Mouse (Mus musculus): ENCODE data around the gene Nmur2. TPM values are rescaled to one million over a fixed set of nuclear protein-coding genes. Genes with fewer than 3 reads are reported as not detected.

The Nmur2 gene
- polyA plus RNA-seq (2012; rRNA removed) = not detected in 2 replicates

DNA sequence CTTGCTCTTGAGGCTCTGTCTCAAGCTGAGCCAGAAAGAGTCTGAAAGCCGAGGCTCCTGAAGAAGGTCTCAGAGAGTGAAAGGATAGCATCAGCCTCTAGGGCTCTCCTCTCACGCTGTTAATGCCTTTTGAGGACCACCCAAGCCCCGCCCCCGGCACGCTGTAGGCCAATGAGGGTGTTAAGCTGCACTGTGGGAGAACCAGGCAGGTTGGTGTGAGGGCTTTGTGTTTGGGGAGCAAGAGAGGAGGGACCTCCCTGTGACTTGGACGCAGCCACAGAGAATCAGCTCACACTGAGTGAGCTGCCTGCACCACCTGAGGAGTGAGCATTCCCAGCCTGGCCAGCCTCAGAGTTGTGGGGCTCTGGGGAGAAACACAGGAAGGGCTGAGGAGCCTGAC lies at the start of gene Nmur2:
Gene Nmur2 (minus strand): TSS at position 94 of the 400 bp plus-strand sequence.
- H3K27ac ChIP-seq (ENCODE audit: insufficient read depth, low read length) = no peak within 1 kb of the TSS
- H3K4me3 ChIP-seq (ENCODE audit: insufficient read depth, low read length) = no peak within 1 kb of the TSS
- H3K4me1 ChIP-seq (ENCODE audit: control insufficient read depth, insufficient read depth, low read length) = no peaks in the 10 kb centered on the region
- TF ChIP-seq CTCF (IDR thresholded peaks at IDR 0.05; ENCODE audit: extremely low read depth, insufficient read depth, low read length) (no peak), POLR2A (IDR thresholded peaks at IDR 0.05; ENCODE audit: extremely low read depth, insufficient read depth, low read length) (no peak)

DNA sequence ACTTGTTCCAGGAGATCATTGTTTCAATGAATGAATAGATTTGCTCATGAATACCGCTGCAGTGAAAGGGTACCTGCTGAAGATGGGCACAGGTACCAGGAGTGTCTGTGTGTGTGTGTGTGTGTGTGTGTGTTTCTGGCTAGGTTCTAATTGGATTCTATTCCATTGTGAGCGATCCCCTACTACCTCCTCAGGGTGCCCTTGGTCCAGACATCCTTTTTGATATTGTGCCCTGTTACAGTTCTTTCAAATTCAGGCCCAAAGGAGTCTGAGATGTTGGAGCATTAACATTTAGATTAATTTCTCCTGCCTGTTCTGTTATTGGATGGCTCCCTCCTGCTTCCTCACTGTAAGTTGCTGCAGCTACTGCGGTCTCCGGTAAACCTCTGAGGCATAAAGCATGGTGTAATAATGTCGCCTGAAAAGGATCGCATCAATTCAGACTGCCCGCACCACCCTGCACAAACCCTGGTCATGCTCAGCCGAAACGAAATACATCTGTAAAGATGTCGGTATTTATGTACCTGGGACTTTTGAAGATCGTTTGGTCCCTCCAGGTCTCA lies 48.4 kb upstream of the Nmur2 start:
- Histone ChIP-seq H3K4me3 (ENCODE audit: insufficient read depth, low read length) (no peak overlapping the region), H3K4me1 (ENCODE audit: control insufficient read depth, insufficient read depth, low read length) (no peaks in the 10 kb centered on the region), H3K27ac (ENCODE audit: insufficient read depth, low read length) (no peak overlapping the region)
- no peak for TF ChIP-seq CTCF (IDR thresholded peaks at IDR 0.05; ENCODE audit: extremely low read depth, insufficient read depth, low read length)
- TF ChIP-seq POLR2A (IDR thresholded peaks at IDR 0.05; ENCODE audit: extremely low read depth, insufficient read depth, low read length) = no peak

DNA sequence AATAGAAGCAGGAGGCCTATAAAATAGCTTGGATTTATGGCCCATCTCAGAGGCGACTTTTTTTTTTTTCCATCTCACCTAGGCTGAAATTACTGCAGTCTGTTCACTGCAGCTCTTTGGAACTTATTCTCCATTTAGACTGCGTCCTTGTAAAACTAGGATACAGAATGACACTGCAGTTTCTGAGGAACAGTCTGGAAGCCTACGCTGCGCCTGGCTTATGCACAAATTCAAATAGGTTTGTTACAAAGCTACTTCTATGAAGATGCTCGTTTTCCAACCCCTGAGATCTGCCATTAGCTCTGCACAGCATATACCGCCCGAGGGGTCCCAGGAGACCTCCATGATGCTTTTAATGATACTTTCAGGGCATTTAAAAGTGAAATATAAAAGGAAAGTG lies 31.3 kb upstream of the Nmur2 start:
- H3K27ac ChIP-seq (ENCODE audit: insufficient read depth, low read length) = 0 out of 2 replicates have a peak overlapping the region, but pooled peaks have one; percentile 49
- no peak for TF ChIP-seq CTCF (IDR thresholded peaks at IDR 0.05; ENCODE audit: extremely low read depth, insufficient read depth, low read length)
- H3K4me3 ChIP-seq (ENCODE audit: insufficient read depth, low read length) = no peak overlapping the region
- H3K4me1 ChIP-seq (ENCODE audit: control insufficient read depth, insufficient read depth, low read length) = peaks cover 7% of the 10 kb centered on the region

DNA sequence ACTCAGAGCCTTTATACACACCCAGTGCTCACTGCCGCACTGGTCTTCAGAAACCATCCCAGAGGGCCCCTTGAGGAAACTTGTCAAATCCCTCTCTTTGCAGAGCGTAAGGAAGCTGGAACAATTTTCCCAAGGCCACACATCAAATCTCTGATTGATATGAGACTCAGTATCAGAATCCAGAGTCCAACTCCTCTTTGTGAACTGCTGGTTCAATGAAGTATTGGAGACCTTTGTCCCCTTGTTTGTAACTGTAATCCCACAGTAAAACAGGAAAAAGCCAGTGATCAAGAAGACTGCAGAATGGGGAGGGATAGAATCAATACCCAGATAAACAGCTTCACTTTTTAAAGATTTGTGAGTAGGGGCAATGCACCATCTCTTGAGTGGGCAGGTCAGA lies 28.8 kb upstream of the Nmur2 start:
- Histone ChIP-seq H3K4me1 (ENCODE audit: control insufficient read depth, insufficient read depth, low read length) (peaks cover 7% of the 10 kb centered on the region), H3K4me3 (ENCODE audit: insufficient read depth, low read length) (no peak overlapping the region), H3K27ac (ENCODE audit: insufficient read depth, low read length) (no peak overlapping the region)
- no peak for TF ChIP-seq CTCF (IDR thresholded peaks at IDR 0.05; ENCODE audit: extremely low read depth, insufficient read depth, low read length)

DNA sequence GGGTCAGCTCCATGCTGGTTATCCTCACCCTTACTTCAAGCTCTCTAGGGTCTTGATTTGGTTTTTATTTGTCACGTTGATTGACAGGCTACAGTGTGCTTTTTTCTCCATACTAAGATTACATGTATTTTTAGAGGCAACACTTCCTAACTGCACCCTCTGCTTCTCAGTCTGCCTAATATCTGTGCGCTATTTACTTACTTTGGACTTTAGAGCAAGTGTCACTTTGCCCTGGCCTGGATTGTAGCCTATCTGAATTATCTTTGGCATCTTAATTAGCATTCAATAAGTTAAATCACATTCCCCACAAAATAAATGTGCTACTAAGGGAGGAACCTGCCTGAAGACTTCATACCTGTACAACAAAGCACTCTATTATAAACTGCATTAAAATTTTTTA lies 24.3 kb upstream of the Nmur2 start:
- TF ChIP-seq CTCF (IDR thresholded peaks at IDR 0.05; ENCODE audit: extremely low read depth, insufficient read depth, low read length) (no peak), POLR2A (IDR thresholded peaks at IDR 0.05; ENCODE audit: extremely low read depth, insufficient read depth, low read length) (no peak)
- Histone ChIP-seq H3K4me3 (ENCODE audit: insufficient read depth, low read length) (no peak overlapping the region), H3K27ac (ENCODE audit: insufficient read depth, low read length) (no peak overlapping the region)

DNA sequence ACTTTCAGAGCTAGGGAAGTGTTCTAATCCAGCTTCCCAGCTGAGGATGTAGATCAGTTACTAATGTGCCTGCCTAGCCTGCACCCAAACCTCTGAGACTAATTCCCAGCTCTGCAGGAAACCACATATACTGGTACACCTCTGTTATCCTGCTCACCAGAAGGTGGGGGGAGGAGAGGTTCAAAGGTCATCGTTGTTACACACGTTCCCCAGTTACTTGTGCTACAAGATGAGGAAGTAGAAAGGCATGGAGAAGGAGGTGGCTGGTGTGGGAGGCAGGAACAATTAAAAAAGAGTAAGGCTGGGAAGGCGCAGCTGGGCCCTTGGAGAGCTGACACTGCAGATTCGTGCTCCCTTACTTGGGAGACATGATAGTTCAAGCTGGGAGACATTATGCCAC lies 23.8 kb upstream of the Nmur2 start:
- peaks cover 3% of the 10 kb centered on the region for H3K4me1 ChIP-seq (ENCODE audit: control insufficient read depth, insufficient read depth, low read length)
- H3K4me3 ChIP-seq (ENCODE audit: insufficient read depth, low read length) = no peak overlapping the region
- H3K27ac ChIP-seq (ENCODE audit: insufficient read depth, low read length) = no peak overlapping the region
- TF ChIP-seq CTCF (IDR thresholded peaks at IDR 0.05; ENCODE audit: extremely low read depth, insufficient read depth, low read length) (no peak), POLR2A (IDR thresholded peaks at IDR 0.05; ENCODE audit: extremely low read depth, insufficient read depth, low read length) (no peak)

More for the DNA sequence above, 24.3 kb upstream of the Nmur2 start:
- peaks cover 3% of the 10 kb centered on the region for H3K4me1 ChIP-seq (ENCODE audit: control insufficient read depth, insufficient read depth, low read length)

DNA sequence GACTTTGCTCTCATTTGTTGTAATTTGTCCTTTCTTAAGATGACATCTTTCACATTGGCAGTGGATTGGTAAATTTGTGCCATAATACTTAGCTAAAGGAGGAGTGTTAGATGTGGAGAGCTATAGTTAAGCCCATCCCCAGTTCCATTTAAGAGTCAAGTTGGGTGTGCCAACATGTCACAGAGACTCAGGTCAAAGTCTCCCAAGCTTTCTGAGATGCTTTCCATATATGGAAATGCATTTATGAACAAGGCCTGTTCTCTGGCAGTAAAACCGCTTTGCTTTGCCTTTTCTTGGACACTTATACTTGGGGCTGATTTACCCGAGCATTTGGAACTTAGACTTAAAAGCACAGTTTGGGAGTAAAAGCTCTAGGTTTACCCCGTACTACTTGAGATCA lies 18.4 kb upstream of the Nmur2 start:
- H3K4me3 ChIP-seq (ENCODE audit: insufficient read depth, low read length) = no peak overlapping the region
- H3K27ac ChIP-seq (ENCODE audit: insufficient read depth, low read length) = no peak overlapping the region
- no peaks in the 10 kb centered on the region for H3K4me1 ChIP-seq (ENCODE audit: control insufficient read depth, insufficient read depth, low read length)
- no peak for TF ChIP-seq POLR2A (IDR thresholded peaks at IDR 0.05; ENCODE audit: extremely low read depth, insufficient read depth, low read length)
- TF ChIP-seq CTCF (IDR thresholded peaks at IDR 0.05; ENCODE audit: extremely low read depth, insufficient read depth, low read length) = no peak

DNA sequence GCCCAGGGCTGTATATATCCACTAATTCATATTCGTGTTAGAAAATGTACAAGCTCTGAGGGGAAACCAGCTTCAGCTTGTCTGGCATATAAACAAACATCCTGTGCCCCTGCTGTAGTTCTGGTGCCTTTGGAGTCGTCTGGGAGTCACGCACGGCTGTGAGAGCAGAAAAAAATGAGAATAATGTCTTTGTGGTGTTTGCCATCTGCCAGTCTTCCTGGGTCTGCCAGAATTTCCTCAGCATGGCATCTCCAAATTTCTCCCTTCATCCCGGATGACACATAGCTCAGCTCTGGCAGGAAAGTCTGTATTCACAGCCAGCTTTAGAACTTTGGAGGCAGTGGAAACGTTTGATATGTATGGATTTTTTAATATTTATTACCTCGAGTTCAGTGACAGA lies 13.6 kb upstream of the Nmur2 start:
- Histone ChIP-seq H3K4me3 (ENCODE audit: insufficient read depth, low read length) (no peak overlapping the region), H3K4me1 (ENCODE audit: control insufficient read depth, insufficient read depth, low read length) (no peaks in the 10 kb centered on the region), H3K27ac (ENCODE audit: insufficient read depth, low read length) (no peak overlapping the region)
- TF ChIP-seq CTCF (IDR thresholded peaks at IDR 0.05; ENCODE audit: extremely low read depth, insufficient read depth, low read length) (no peak), POLR2A (IDR thresholded peaks at IDR 0.05; ENCODE audit: extremely low read depth, insufficient read depth, low read length) (no peak)

DNA sequence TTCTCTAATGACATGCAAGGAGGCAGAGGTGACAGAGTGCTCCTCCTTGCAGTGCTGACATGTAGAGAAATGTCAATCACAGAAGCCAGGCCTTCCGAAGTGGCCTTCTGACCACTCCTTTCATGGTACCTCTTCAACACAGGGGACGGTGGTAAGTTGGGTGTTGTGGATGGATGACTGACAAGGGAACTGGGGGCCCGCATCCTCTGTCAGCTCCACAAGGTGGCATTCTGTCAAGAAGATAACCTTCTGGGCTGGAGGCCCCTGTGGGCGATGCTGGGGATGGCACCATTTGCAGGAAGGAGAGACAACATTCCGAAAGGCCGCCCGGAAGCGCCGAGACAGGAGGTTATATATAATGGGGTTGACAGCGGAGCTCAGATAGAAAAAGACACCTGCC lies 14.0 kb downstream of the Nmur2 start:
- no peak overlapping the region for H3K4me3 ChIP-seq (ENCODE audit: insufficient read depth, low read length)
- H3K4me1 ChIP-seq (ENCODE audit: control insufficient read depth, insufficient read depth, low read length) = peaks cover 2% of the 10 kb centered on the region
- TF ChIP-seq CTCF (IDR thresholded peaks at IDR 0.05; ENCODE audit: extremely low read depth, insufficient read depth, low read length) = no peak
- TF ChIP-seq POLR2A (IDR thresholded peaks at IDR 0.05; ENCODE audit: extremely low read depth, insufficient read depth, low read length) = no peak
- H3K27ac ChIP-seq (ENCODE audit: insufficient read depth, low read length) = no peak overlapping the region

DNA sequence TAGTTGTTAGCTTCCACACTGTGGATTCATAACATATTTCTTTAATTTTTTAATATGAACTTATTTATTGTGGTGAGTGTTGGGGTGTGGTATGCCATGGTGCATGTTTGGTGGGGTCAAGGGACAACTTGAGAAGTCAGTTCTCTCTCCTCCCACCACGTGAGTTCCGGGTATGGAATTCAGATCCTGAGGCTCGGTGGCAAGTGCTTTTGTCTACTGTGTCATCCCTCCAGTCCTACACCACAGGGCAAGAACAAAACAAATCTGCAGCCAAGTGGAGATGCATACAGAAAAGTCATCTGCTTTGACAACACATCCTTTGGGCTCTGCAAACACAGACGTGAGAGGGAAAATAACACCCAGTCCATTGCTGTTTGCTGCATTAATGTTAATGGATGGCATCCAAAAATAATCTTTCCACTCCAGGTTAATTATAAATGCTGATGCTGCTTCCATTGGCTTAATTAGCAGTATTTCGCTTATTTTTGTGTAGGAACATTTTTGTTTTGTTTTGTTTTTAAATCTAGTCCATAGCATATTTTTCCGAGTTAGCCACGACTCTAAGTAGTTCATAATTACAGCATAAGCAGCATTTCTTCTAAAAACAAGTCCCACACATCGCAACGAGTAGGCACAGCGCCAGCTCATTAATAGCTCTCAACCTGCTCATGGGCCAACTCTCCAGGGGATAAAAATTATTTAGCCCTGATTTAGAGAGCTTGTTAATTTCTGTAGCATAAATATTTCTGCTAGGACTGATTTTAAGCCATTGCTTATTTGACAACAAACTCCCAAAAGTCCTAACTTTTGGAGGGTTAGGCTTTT lies 14.9 kb downstream of the Nmur2 start:
- Histone ChIP-seq H3K4me1 (ENCODE audit: control insufficient read depth, insufficient read depth, low read length) (peaks cover 2% of the 10 kb centered on the region), H3K27ac (ENCODE audit: insufficient read depth, low read length) (no peak overlapping the region), H3K4me3 (ENCODE audit: insufficient read depth, low read length) (no peak overlapping the region)
- TF ChIP-seq POLR2A (IDR thresholded peaks at IDR 0.05; ENCODE audit: extremely low read depth, insufficient read depth, low read length) (no peak), CTCF (IDR thresholded peaks at IDR 0.05; ENCODE audit: extremely low read depth, insufficient read depth, low read length) (no peak)
